Mouse (Mus musculus) olfactory bulb, adult 2 months (tissue): Measurements from ENCODE around the gene Rgs3.

Experiments
- CTCF ChIP-seq: fragments of 200-500 bp; IDR thresholded peaks from 2 replicates; pipeline ENCODE4 v1.5.1; 2012; ENCODE audit warnings: low read depth, mild to moderate bottlenecking, low read length, moderate library complexity; ENCODE audit not compliant: insufficient read depth
- POLR2A ChIP-seq: fragments of 200-500 bp; IDR thresholded peaks from 2 replicates; pipeline ENCODE4 v1.6.1; 2012; ENCODE audit warnings: mild to moderate bottlenecking, low read depth, low read length, moderate library complexity; ENCODE audit not compliant: insufficient read depth

- TF ChIP-seq CTCF (no peak), POLR2A (no peak)
Measured at GRCm38 (mm10) chr4:62590878-62591277, 31.2 kb downstream of the Rgs3 start.
